ENCODE assay signal across 15 mouse cellular contexts in genomic region chr17:81513368-81513958, GRCm38 (mm10).
DNase-seq lines count a peak whose midpoint lies in the region.
"Had no signal": no experiment of that assay in that cellular context is flagged by ENCODE, and none has a peak within 500 bp of the region (broad histone marks: within the 10 kb centered on the region; RNA-seq: fewer than 3 reads in every experiment).

No protein-coding gene starts in this region.

- 0 out of 2 replicates have a peak, but pooled peaks cover 8% of the 10 kb centered on the region for H3K27me3 ChIP-seq in hindbrain, embryonic 10.5 days (ENCODE audit: insufficient read depth, poor library complexity, severe bottlenecking)

- WGBS in hindbrain, embryonic 10.5 days = 57% methylated on average over 6 of the region's 6 CpGs

- DNase-seq in cerebellum, adult 9-10 months = peak; percentile 24
- no peak for DNase-seq in cerebellum, postnatal 4 days (ENCODE audit: low spot score in 2 of 2)
- DNase-seq in Muller cell, postnatal 12 days (ENCODE audit: inconsistent ontology term) = peak; percentile 63
- peak; percentile 81 for DNase-seq in forelimb bud, embryonic 11.5 days (ENCODE audit: low read depth, low spot score)
- peak; percentile 61 to 69 for DNase-seq in kidney, postnatal 36 days
- DNase-seq in hindbrain, embryonic 10.5 days (ENCODE audit: low spot score) = no peak
- DNase-seq in left cerebral cortex, postnatal 36 days (ENCODE audit: low spot score in 2 of 2) = no peak
- DNase-seq in B cell, adult 2 months = no peak
- DNase-seq: cerebellum, postnatal 14 days; gastrocnemius, adult 2 months; heart, postnatal 10 days; lung, adult 2 months had no signal

- H3K36me3 ChIP-seq in hindbrain, embryonic 10.5 days = no peaks in the 10 kb centered on the region
- H3K36me3 ChIP-seq: forebrain, embryonic 10.5 days; G1E; midbrain, embryonic 12.5 days had no signal

- intact Hi-C loops in left cerebral cortex, postnatal 36 days (cut with DNase I) = no loop called here

- no peak overlapping the region for H3K4me3 ChIP-seq in hindbrain, embryonic 10.5 days
- H3K4me3 ChIP-seq: forebrain, embryonic 10.5 days; gastrocnemius, adult 2 months; midbrain, embryonic 12.5 days had no signal

- H3K27ac ChIP-seq in hindbrain, embryonic 10.5 days = no peak overlapping the region
- H3K27ac ChIP-seq: forebrain, embryonic 10.5 days; gastrocnemius, adult 2 months; midbrain, embryonic 12.5 days had no signal

- peaks cover 37% of the 10 kb centered on the region for H3K4me1 ChIP-seq in hindbrain, embryonic 10.5 days (replicated peaks)
- H3K4me1 ChIP-seq: midbrain, embryonic 12.5 days had no signal

- no peaks in the 10 kb centered on the region for H3K9me3 ChIP-seq in hindbrain, embryonic 10.5 days
- H3K9me3 ChIP-seq: forebrain, embryonic 10.5 days; midbrain, embryonic 12.5 days had no signal

Comparison
In these comparisons a context has a peak if more than half of its experiments do, and no peak if none do; other contexts are left out.
1. DNase-seq: peak in cerebellum, adult 9-10 months (single experiment), Muller cell, postnatal 12 days (single experiment), forelimb bud, embryonic 11.5 days (single experiment) and kidney, postnatal 36 days (2 of 2); none in cerebellum, postnatal 4 days (0 of 2), hindbrain, embryonic 10.5 days (single experiment), left cerebral cortex, postnatal 36 days (0 of 2) and B cell, adult 2 months (0 of 2).